Mouse (Mus musculus) cerebellum, adult 2 months (tissue): ENCODE measurements around the gene Macf1. TPM values are rescaled to one million over a fixed set of nuclear protein-coding genes. Genes with fewer than 3 reads are reported as not detected.

Experiments used
- DNase-seq, 2 experiments: peaks; one replicate each; pipeline ENCODE4 v3.0.0; 2021
- H3K27ac ChIP-seq: fragments of 200-500 bp; 2 replicates; pipeline ENCODE4 v1.5.1; 2012; ENCODE audit warnings: low read length, control low read depth, inconsistent platforms; ENCODE audit not compliant: insufficient read depth
- H3K27me3 ChIP-seq: fragments of 200-500 bp; 2 replicates; pipeline ENCODE4 v1.6.1; 2012; ENCODE audit warnings: inconsistent platforms, mild to moderate bottlenecking, low read length, moderate library complexity; ENCODE audit not compliant: control insufficient read depth, insufficient read depth
- H3K4me1 ChIP-seq: fragments of 200-500 bp; 2 replicates; pipeline ENCODE4 v1.6.1; 2011; ENCODE audit warnings: low read length; ENCODE audit not compliant: control insufficient read depth, insufficient read depth
- H3K4me3 ChIP-seq: fragments of 200-500 bp; replicated peaks from 2 replicates; pipeline ENCODE3; 2011; ENCODE audit warnings: mild to moderate bottlenecking, low read depth, low read length, control low read depth; ENCODE audit not compliant: insufficient read depth
- CTCF ChIP-seq: fragments of 200-500 bp; IDR thresholded peaks from 2 replicates; pipeline ENCODE4 v1.5.1; 2011; ENCODE audit warnings: low read depth, mild to moderate bottlenecking, control low read depth, low read length, moderate library complexity, borderline replicate concordance; ENCODE audit not compliant: insufficient read depth
- POLR2A ChIP-seq: fragments of 200-500 bp; IDR thresholded peaks from 2 replicates; pipeline ENCODE4 v1.6.1; 2011; ENCODE audit warnings: low read length, control low read depth, borderline replicate concordance; ENCODE audit not compliant: insufficient read depth
- WGBS: fragments of 180-500 bp; shearing (Covaris S2); methylation state at CpG from one replicate; pipeline ENCODE4 v1.1.7; 2018; 5-methylcytosine and 5-hydroxymethylcytosine counted together
- polyA plus RNA-seq: library from polyadenylated mRNA; depleted of rRNA; stranded (reverse); fragments of >200 nt; gene quantifications from 2 replicates; pipeline ENCODE4 v1.2.3, GENCODE M21; 2012

Gene Macf1
- polyA plus RNA-seq, 1 experiment: 193 TPM

DNA sequence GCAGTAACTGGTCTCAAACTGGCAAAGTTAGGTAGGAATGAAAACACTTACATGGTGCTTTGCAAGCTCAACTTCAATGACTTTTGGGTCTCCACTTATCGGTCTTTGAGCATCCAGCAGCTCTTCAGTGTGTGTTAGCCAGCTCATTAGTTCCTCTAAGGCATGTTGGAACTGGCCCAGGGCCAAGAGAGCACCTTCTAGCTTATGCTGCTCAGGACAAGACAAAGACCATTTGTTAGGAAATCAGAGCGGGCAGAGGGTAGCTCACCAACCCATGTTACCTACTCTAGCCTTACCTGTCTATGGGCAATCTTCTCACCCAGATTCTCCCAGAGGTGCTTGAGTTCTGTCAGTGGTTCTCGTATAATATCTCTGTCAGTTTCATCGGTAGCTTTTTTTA, 302.1 kb downstream of the Macf1 start:
- 81% methylated on average over 4 of the region's 4 CpGs for WGBS
- TF ChIP-seq POLR2A (no peak), CTCF (no peak)
- no peak overlapping the region for H3K27ac ChIP-seq
- DNase-seq: peak in 1 of 2 experiments; percentile 17
- H3K27me3 ChIP-seq: no peaks in the 10 kb centered on the region
- H3K4me3 ChIP-seq: no peak overlapping the region
- H3K4me1 ChIP-seq: no peaks in the 10 kb centered on the region

DNA sequence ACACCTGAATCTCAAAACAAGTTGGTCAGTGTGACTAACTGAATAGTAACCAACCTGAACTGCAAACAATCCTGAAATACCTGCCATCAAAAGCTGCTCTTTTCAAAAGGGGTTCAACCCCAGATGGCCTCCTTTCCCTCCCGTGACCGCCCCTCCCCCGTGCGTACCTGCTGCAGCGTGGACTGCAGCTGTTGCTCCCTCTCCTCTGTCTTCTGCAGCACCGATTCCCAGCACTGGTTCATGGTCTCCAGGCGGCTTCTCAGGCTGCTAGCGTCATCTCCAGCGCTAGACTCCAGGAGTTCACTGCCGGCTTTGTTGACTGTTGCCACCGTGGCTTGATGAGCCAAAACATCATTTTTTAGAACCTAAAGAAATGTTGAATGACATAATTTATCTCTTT, 302.6 kb downstream of the Macf1 start:
- 90% methylated on average over 11 of the region's 11 CpGs for WGBS
- Histone ChIP-seq H3K4me3 (no peak overlapping the region), H3K4me1 (no peaks in the 10 kb centered on the region), H3K27ac (no peak overlapping the region), H3K27me3 (no peaks in the 10 kb centered on the region)
- DNase-seq: no peak
- TF ChIP-seq CTCF (no peak), POLR2A (no peak)

DNA sequence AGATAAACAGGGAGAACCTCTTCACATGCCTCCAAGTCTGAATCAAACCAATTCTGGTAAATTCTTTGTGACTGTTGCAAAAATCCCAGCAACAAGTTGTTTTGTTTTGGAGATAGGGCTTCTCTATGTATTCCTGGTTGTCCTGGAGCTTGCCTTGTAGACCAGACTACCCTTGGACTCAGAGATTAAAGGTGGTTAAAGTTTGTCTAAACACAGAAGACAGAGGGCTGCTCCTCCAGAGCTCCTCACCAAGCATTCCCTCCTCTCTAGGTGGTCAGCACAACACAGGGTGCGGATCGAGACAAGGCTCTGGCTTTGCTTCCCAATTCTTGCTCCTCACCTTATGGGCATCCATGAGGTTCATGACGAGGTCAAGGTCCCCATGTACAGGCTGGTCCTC, 308.1 kb downstream of the Macf1 start:
- H3K4me3 ChIP-seq: no peak overlapping the region

DNA sequence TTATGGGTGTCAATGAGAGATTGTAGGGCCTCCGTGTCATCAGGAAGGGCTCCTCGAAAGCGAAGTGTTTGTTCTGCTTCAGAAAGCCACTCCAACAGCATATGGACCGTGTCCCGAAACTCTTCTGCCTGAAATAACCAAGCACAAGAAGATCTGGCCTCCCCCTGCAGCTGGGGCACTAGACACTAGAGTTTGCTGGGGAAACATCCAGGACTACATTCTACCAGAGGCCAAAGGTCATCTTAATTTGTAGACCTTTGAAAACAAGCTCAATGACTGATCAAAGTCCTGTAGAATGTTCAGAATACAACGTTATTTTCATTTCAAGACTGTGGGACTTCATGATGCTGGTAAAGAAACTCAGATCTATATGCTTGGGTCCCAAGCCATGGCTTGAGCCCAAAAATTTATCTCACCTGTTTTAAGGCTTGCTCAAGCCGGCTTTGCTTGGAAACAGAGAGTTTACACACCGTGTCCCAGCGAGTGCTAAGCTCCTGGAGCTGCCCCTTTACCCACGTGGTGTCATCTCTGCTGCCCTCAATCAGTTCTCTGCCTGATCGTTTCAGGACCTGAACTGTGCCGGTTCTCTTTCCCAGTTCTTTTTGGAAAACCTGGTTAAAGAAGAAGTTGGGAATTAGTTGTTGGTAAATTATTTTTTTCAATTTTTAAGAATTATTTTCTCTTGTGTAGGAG, 309.7 kb downstream of the Macf1 start:
- Histone ChIP-seq H3K27me3 (no peaks in the 10 kb centered on the region), H3K27ac (no peak overlapping the region), H3K4me3 (no peak overlapping the region), H3K4me1 (no peaks in the 10 kb centered on the region)
- DNase-seq: no peak
- TF ChIP-seq CTCF (no peak), POLR2A (no peak)
- WGBS: 91% methylated on average over 12 of the region's 12 CpGs

More for the DNA sequence above, 308.1 kb downstream of the Macf1 start:
- no peak overlapping the region for H3K27ac ChIP-seq
- no peaks in the 10 kb centered on the region for H3K4me1 ChIP-seq
- DNase-seq: no peak
- TF ChIP-seq CTCF (no peak), POLR2A (no peak)
- no peaks in the 10 kb centered on the region for H3K27me3 ChIP-seq
- WGBS: 89% methylated on average over 3 of the region's 3 CpGs

DNA sequence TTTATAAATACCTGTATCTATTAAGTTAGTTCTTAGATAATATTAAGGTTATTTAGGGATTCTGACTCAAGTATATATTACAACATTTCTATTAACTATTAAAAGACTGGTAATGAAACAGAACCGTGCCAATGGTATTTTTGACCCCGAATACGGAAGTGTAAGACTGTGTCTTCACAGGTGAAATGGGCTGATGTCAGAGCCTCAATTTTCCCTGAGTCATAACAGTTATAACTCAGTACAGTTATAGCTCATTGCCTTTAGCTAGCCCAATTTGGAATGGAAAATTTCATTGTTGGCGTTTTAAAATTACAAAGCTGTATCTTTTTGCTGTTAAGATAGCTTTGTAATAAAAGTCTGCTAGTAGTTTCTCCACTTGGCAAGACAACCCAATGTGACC, 320.6 kb downstream of the Macf1 start:
- H3K27ac ChIP-seq: no peak overlapping the region
- TF ChIP-seq POLR2A (no peak), CTCF (no peak)
- no peak overlapping the region for H3K4me3 ChIP-seq
- 96% methylated on average over 4 of the region's 4 CpGs for WGBS
- DNase-seq: no peak
- no peaks in the 10 kb centered on the region for H3K27me3 ChIP-seq
- no peaks in the 10 kb centered on the region for H3K4me1 ChIP-seq

DNA sequence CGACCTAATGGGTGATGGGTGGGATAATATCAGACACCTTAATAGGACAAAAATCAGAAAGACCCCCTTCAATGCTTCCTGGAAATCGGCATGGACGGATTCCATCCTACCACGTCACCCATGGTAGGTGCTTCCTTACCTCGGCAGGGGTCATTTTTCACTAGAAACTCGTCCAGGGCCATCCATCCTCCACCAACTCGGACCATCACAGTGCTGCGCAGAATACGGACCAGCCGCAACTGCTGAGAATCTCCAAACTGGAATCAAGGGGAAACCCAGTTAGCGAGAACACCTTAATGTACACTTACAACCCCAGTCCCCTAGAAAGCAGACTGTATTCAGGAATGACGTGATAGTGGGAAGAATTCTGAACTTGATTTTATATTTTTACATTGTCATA, 323.4 kb downstream of the Macf1 start:
- DNase-seq: no peak
- no peak overlapping the region for H3K27ac ChIP-seq
- no peaks in the 10 kb centered on the region for H3K4me1 ChIP-seq
- H3K4me3 ChIP-seq: no peak overlapping the region
- H3K27me3 ChIP-seq: no peaks in the 10 kb centered on the region
- TF ChIP-seq CTCF: no peak
- TF ChIP-seq POLR2A: no peak
- WGBS: 95% methylated on average over 12 of the region's 12 CpGs

DNA sequence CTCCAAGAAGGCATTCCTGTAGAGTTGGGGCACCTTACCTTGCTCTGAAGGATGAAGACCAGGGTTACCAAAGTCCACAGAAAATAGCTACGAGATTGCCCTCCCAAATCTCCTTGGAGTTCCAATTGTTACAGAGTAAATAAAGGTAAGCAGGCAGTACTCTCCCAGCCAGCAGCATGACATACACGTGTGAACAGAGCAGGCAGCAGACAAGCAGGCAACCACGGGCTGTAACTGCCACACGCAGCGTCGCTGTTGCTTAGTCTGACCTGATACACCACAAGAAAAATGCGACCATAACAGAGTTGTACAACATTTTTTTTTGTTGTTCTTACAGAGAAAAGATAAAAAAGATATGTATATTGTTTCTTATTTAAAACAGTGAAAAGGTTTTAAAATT, 325.5 kb downstream of the Macf1 start:
- Histone ChIP-seq H3K27me3 (no peaks in the 10 kb centered on the region), H3K27ac (no peak overlapping the region), H3K4me3 (no peak overlapping the region), H3K4me1 (no peaks in the 10 kb centered on the region)
- no peak for DNase-seq
- TF ChIP-seq CTCF (no peak), POLR2A (no peak)
- WGBS: 94% methylated on average over 7 of the region's 7 CpGs

DNA sequence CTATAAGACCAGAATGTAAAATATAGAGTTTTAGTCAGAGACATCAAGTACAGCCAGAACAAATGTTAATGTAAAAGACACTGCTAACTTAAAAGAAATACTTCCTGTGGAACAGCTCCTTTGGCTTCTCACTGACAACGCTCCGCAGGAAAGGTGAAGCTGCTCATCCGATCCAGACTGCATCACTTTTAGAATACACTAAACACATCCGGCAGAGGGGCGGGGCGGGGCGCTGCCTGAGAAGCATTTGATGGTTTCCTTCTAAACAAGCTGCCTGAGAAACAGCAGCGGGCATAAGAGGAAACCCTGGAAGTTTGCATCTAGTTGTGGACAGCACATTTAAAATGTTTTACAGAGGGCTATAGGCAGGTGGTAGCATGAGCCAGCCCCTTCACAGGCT, 328.2 kb downstream of the Macf1 start:
- no peaks in the 10 kb centered on the region for H3K4me1 ChIP-seq
- WGBS: 91% methylated on average over 8 of the region's 8 CpGs
- H3K27me3 ChIP-seq: no peaks in the 10 kb centered on the region
- TF ChIP-seq POLR2A (no peak), CTCF (no peak)
- DNase-seq: no peak
- no peak overlapping the region for H3K27ac ChIP-seq
- H3K4me3 ChIP-seq: no peak overlapping the region
